Comparison of ENCODE assay signal across 8 mouse cellular contexts in genomic region chr10:42862102-42862740, GRCm38 (mm10). TPM values are rescaled to one million over a fixed set of nuclear protein-coding genes. Genes with fewer than 3 reads are reported as not detected.
DNase-seq lines count a peak whose midpoint lies in the region; ATAC-seq lines count a peak whose summit lies in the region.

No protein-coding gene starts in this region.

- ATAC-seq in hindbrain, embryonic 13.5 days (ENCODE audit: low FRiP score), result no peak
- no peak for ATAC-seq in hindbrain, embryonic 12.5 days (ENCODE audit: low FRiP score)
- ATAC-seq in lung, embryonic 16.5 days (ENCODE audit: low read depth), result no peak

- 72% methylated on average over 13 of the region's 13 CpGs for WGBS in hindbrain, embryonic 13.5 days
- 67% methylated on average over 13 of the region's 13 CpGs for WGBS in hindbrain, embryonic 12.5 days
- WGBS in lung, embryonic 16.5 days, result 36% methylated on average over 13 of the region's 13 CpGs

- H3K4me1 ChIP-seq in hindbrain, embryonic 13.5 days (replicated peaks), result peaks cover 59% of the 10 kb centered on the region
- peaks cover 39% of the 10 kb centered on the region for H3K4me1 ChIP-seq in hindbrain, embryonic 12.5 days
- H3K4me1 ChIP-seq in lung, embryonic 16.5 days (replicated peaks; ENCODE audit: control insufficient read depth, insufficient read depth, low read length), result peaks cover 4% of the 10 kb centered on the region; the same call in 1 of the 2 replicates

- peak overlapping the region; percentile 29 for H3K4me2 ChIP-seq in hindbrain, embryonic 13.5 days
- no peak overlapping the region for H3K4me2 ChIP-seq in hindbrain, embryonic 12.5 days (replicated peaks)
- H3K4me2 ChIP-seq in lung, embryonic 16.5 days (ENCODE audit: low read depth, low read length), result peak overlapping the region; percentile 51

- H3K27ac ChIP-seq in hindbrain, embryonic 13.5 days, result no peak overlapping the region
- H3K27ac ChIP-seq in hindbrain, embryonic 12.5 days, result no peak overlapping the region
- no peak overlapping the region for H3K27ac ChIP-seq in lung, embryonic 16.5 days (ENCODE audit: low read length)

- no peak overlapping the region for H3K9ac ChIP-seq in hindbrain, embryonic 13.5 days
- no peak overlapping the region for H3K9ac ChIP-seq in hindbrain, embryonic 12.5 days
- 0 out of 2 replicates have a peak overlapping the region, but pooled peaks have one; percentile 24 for H3K9ac ChIP-seq in lung, embryonic 16.5 days (ENCODE audit: low read length)

- H3K9me3 ChIP-seq in hindbrain, embryonic 13.5 days, result no peaks in the 10 kb centered on the region
- no peaks in the 10 kb centered on the region for H3K9me3 ChIP-seq in hindbrain, embryonic 12.5 days (replicated peaks)
- H3K9me3 ChIP-seq in lung, embryonic 16.5 days (ENCODE audit: control insufficient read depth, low read length), result no peaks in the 10 kb centered on the region

- no peaks in the 10 kb centered on the region for H3K36me3 ChIP-seq in hindbrain, embryonic 13.5 days
- no peaks in the 10 kb centered on the region for H3K36me3 ChIP-seq in hindbrain, embryonic 12.5 days
- H3K36me3 ChIP-seq in lung, embryonic 16.5 days (ENCODE audit: control insufficient read depth, insufficient read depth, low read length), result no peaks in the 10 kb centered on the region

- H3K4me3 ChIP-seq in hindbrain, embryonic 13.5 days, result no peak overlapping the region
- no peak overlapping the region for H3K4me3 ChIP-seq in hindbrain, embryonic 12.5 days
- H3K4me3 ChIP-seq in lung, embryonic 16.5 days (ENCODE audit: low read length), result peak overlapping the region; percentile 36

- H3K27me3 ChIP-seq in hindbrain, embryonic 13.5 days, result 0 out of 2 replicates have a peak, but pooled peaks cover 11% of the 10 kb centered on the region
- no peaks in the 10 kb centered on the region; the same call in 1 of the 2 replicates for H3K27me3 ChIP-seq in hindbrain, embryonic 12.5 days
- peaks cover 6% of the 10 kb centered on the region; the same call in 1 of the 2 replicates for H3K27me3 ChIP-seq in lung, embryonic 16.5 days (ENCODE audit: control insufficient read depth, insufficient read depth, low read depth, low read length)

- DNase-seq in adrenal gland, postnatal 36 days, result peak; percentile 56 to 70
- peak; percentile 55 for DNase-seq in kidney, adult 18-20 months
- peak; percentile 79 to 80 for DNase-seq in spleen, postnatal 36 days (ENCODE audit: low spot score in 2 of 2)
- DNase-seq in right cerebral cortex, adult 2 months (ENCODE audit: low spot score in 2 of 2), result no peak
- DNase-seq in embryo, embryonic 10.5 days (ENCODE audit: low spot score), result no peak

RNA-seq across cellular contexts. Expression of gene Scml4, which starts 2.1 kb away (rescaled TPM):
- polyA plus RNA-seq in hindbrain, embryonic 13.5 days (2015; fragmentation: Nextera tagmentation; extraction: Ambion mirVana), result 7.1 and 10.2 TPM in 2 replicates
- 4.0 and 4.3 TPM in 2 replicates for polyA plus RNA-seq in hindbrain, embryonic 12.5 days (2016; fragmentation: Nextera tagmentation; extraction: Ambion mirVana)
- total RNA-seq in adrenal gland, postnatal 36 days (2021), result 1 to 10 TPM; 2.4 to 4.1 TPM
- polyA plus RNA-seq in lung, embryonic 16.5 days (2015; fragmentation: Nextera tagmentation; extraction: Ambion mirVana), result 0.38 and 0.41 TPM in 2 replicates

Comparison
In these comparisons a context has a peak if more than half of its experiments do, and no peak if none do; other contexts are left out.
1. DNase-seq: peak in adrenal gland, postnatal 36 days (2 of 2), kidney, adult 18-20 months (single experiment) and spleen, postnatal 36 days (2 of 2); none in right cerebral cortex, adult 2 months (0 of 2) and embryo, embryonic 10.5 days (single experiment).